Mouse (Mus musculus) forebrain, postnatal 0 days (tissue): ENCODE results near the gene Hoxa6. TPM values are rescaled to one million over a fixed set of nuclear protein-coding genes. Genes with fewer than 3 reads are reported as not detected.
A peak's percentile ranks its signal among the peaks of the same experiment; 100 is the strongest.

Experiments
- ATAC-seq: fragments of 200-750 bp; cut with Nextera tagmentation; 2 replicates; pipeline ENCODE4 v1.8.0; 2017; ENCODE audit warnings: mild to moderate bottlenecking, moderate library complexity
- DNase-seq: peaks from one replicate; pipeline ENCODE4 v3.0.0-alpha.2; 2015
- H3K27ac ChIP-seq: fragments of 300-500 bp; sonication (generic); 2 replicates; pipeline ENCODE4 v1.5.1; 2014; ENCODE audit warnings: low read depth, mild to moderate bottlenecking, antibody characterized with exemption, low read length, moderate library complexity, mixed read lengths
- H3K27me3 ChIP-seq: fragments of 300-500 bp; sonication (generic); 2 replicates; pipeline ENCODE4 v1.6.1; 2014; ENCODE audit warnings: mild to moderate bottlenecking, low read length, mixed read lengths; ENCODE audit not compliant: insufficient read depth
- H3K36me3 ChIP-seq: fragments of 300-500 bp; sonication (generic); 2 replicates; pipeline ENCODE4 v1.6.1; 2014; ENCODE audit warnings: mild to moderate bottlenecking, moderate library complexity; ENCODE audit not compliant: insufficient read depth
- H3K4me1 ChIP-seq: fragments of 300-500 bp; sonication (generic); 2 replicates; pipeline ENCODE4 v1.6.1; 2014; ENCODE audit warnings: antibody characterized with exemption; ENCODE audit not compliant: insufficient read depth
- H3K4me2 ChIP-seq: fragments of 300-500 bp; sonication (generic); 2 replicates; pipeline ENCODE4 v1.6.1; 2014; ENCODE audit warnings: low read depth, mild to moderate bottlenecking, moderate library complexity
- H3K4me3 ChIP-seq: fragments of 300-500 bp; sonication (generic); 2 replicates; pipeline ENCODE4 v1.5.1; 2014; ENCODE audit warnings: low read depth, low read length, mixed read lengths
- H3K9ac ChIP-seq: fragments of 300-500 bp; sonication (generic); 2 replicates; pipeline ENCODE4 v1.6.1; 2014; ENCODE audit warnings: mild to moderate bottlenecking
- H3K9me3 ChIP-seq: fragments of 300-500 bp; sonication (generic); 2 replicates; pipeline ENCODE4 v1.6.1; 2016; ENCODE audit warnings: low read length
- CTCF ChIP-seq: sonication (generic); IDR thresholded peaks from 2 replicates; pipeline ENCODE4 v1.5.1; 2016; ENCODE audit warnings: antibody characterized with exemption, control low read depth, low read depth
- WGBS: fragments of 180-500 bp; shearing (Covaris S2); extraction: QIAGEN DNeasy Blood & Tissue Kit; methylation state at CpG from one replicate; pipeline ENCODE4 v1.1.7; 2014; 5-methylcytosine and 5-hydroxymethylcytosine counted together
- microRNA counts: library from miRNA; unstranded; fragments of <30 nt; microRNA quantifications from one replicate; lab custom pipeline; 2015
- microRNA-seq, 2 experiments: library from miRNA; unstranded; fragments of <30 nt; microRNA quantifications; one replicate each; pipeline ENCODE4; 2016
- polyA plus RNA-seq: library from polyadenylated mRNA; unstranded; fragments of >200 nt; fragmentation: Nextera tagmentation; extraction: Ambion mirVana; gene quantifications from 2 replicates; pipeline ENCODE4 v1.2.1, GENCODE M21; 2015
- total RNA-seq: library from RNA; depleted of rRNA; stranded (reverse); fragments of >200 nt; gene quantifications from 2 replicates; pipeline ENCODE4 v1.2.3, GENCODE M21; 2014; rRNA removed

Hoxa6 gene
- total and polyA plus RNA-seq, 2 experiments from 2014 or later: not detected

- WGBS: 3% methylated on average over 54 of the region's 55 CpGs
Observed at GRCm38 (mm10) chr6:52158276-52159051, 50.1 kb downstream of the Hoxa6 start, which contains the start of gene Hoxa1. TSS of gene Hoxa1 (minus strand) at chr6:52158317.

DNA sequence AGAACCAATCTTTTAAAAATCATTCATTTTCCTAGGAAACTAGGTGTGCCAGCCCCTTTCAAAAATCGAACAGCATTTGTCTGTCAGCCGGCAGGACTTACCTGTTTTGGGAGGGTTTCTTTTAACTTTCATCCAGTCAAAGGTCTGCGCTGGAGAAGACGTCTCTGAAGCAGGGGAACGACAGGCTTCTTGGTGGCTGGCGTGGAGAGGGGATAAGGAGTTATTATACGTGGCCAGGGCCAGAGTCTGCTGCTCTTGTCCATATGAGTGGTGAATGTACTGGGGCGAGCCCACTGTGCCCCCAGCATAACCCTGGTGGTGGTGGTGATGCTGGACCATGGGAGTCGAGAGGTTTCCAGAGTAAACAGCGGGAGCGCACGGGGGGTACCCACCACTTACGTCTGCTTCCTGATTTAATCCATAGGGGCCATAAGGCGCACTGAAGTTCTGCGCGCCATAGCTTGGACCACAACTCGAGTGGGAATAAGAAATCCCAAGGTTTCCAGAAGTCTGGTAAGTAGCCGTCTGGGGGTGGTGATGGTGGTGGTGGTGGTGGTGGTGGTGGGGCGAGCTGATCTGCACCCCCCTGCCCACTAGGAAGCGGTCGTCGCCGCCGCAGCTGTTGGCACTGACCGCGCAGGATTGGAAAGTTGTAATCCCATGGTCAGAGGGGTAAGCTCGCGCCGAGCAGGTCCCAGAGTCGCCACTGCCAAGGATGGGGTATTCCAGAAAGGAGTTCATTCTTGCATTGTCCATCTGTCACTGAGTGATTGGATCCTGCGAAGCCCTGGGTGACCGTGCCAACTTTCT is 50.9 kb downstream of the Hoxa6 start:
- Histone ChIP-seq H3K9me3 (no peaks in the 10 kb centered on the region), H3K4me1 (no peaks in the 10 kb centered on the region; the same call in 1 of the 2 replicates), H3K4me2 (peak overlapping the region; percentile 80), H3K36me3 (no peaks in the 10 kb centered on the region), H3K27me3 (peaks cover 93% of the 10 kb centered on the region), H3K4me3 (peak overlapping the region; percentile 42), H3K27ac (no peak overlapping the region), H3K9ac (no peak overlapping the region)
- DNase-seq: no peak
- TF ChIP-seq CTCF: no peak
- ATAC-seq: no peak
- 3% methylated on average over 32 of the region's 32 CpGs for WGBS

More at GRCm38 (mm10) chr6:52158276-52159051, 50.1 kb downstream of the Hoxa6 start, which contains the start of gene Hoxa1:
- Histone ChIP-seq H3K4me3 (peak within 1 kb of the TSS; percentile 42), H3K9ac (no peak within 1 kb of the TSS), H3K4me2 (peak within 1 kb of the TSS; percentile 80), H3K4me1 (no peaks in the 10 kb centered on the region; the same call in 1 of the 2 replicates), H3K9me3 (no peaks in the 10 kb centered on the region), H3K27ac (no peak within 1 kb of the TSS), H3K36me3 (no peaks in the 10 kb centered on the region), H3K27me3 (peaks cover 93% of the 10 kb centered on the region)
- DNase-seq (no peak), ATAC-seq (peak; percentile 61)
- no peak for TF ChIP-seq CTCF

- DNase-seq: no peak
- Histone ChIP-seq H3K4me1 (no peaks in the 10 kb centered on the region; the same call in 1 of the 2 replicates), H3K36me3 (no peaks in the 10 kb centered on the region), H3K27ac (no peak overlapping the region), H3K9ac (no peak overlapping the region), H3K9me3 (no peaks in the 10 kb centered on the region), H3K4me2 (no peak overlapping the region), H3K4me3 (no peak overlapping the region), H3K27me3 (peaks cover 93% of the 10 kb centered on the region)
- no peak for TF ChIP-seq CTCF
- 1% methylated on average over 20 of the region's 20 CpGs for WGBS
- ATAC-seq: no peak
Observed at GRCm38 (mm10) chr6:52156551-52157200, 51.8 kb downstream of the Hoxa6 start.

MicroRNA genes within 50 kb of the gene (microRNA counts, 519-probe panel; counts per million panel counts)
- 1,211 counts per million, percentile 8 among the panel's probes with 10 or more counts for microRNA mmu-miR-196b (lab: Ali Mortazavi, UCI)

Small RNAs within 50 kb of the gene (microRNA-seq; reads per million reads assigned to microRNA genes)
- 1.9 to 11.3 reads per million in 2 experiments for gene Mir196b

Other genes starting within 250 kb of the Hoxa6 start
- 4.7 and 5.1 TPM in 2 replicates for gene Skap2, start 196.2 kb downstream of the Hoxa6 start, total RNA-seq
- gene Skap2, start 196.2 kb downstream of the Hoxa6 start, polyA plus RNA-seq: 6.2 and 6.6 TPM in 2 replicates
- 0.10 TPM in 1 of 2 replicates, not detected in the other for gene Hoxa1, start 50.4 kb downstream of the Hoxa6 start, total RNA-seq
- not detected in 2 replicates for gene Hoxa1, start 50.4 kb downstream of the Hoxa6 start, polyA plus RNA-seq
- gene Hoxa2, start 43.9 kb downstream of the Hoxa6 start, total RNA-seq: not detected in 2 replicates
- gene Hoxa2, start 43.9 kb downstream of the Hoxa6 start, polyA plus RNA-seq: not detected in 2 replicates
- not detected in 2 replicates for gene 5730596B20Rik, start 31.2 kb downstream of the Hoxa6 start, total RNA-seq
- gene 5730596B20Rik, start 31.2 kb downstream of the Hoxa6 start, polyA plus RNA-seq: not detected in 2 replicates
- not detected in 2 replicates for gene Hoxa4, start 17.0 kb downstream of the Hoxa6 start, total RNA-seq
- gene Hoxa4, start 17.0 kb downstream of the Hoxa6 start, polyA plus RNA-seq: not detected in 2 replicates
- gene Hoxa5, start 4.1 kb downstream of the Hoxa6 start, total RNA-seq: not detected in 2 replicates
- gene Hoxa5, start 4.1 kb downstream of the Hoxa6 start, polyA plus RNA-seq: not detected in 2 replicates
- 0.23 TPM in 1 of 2 replicates, not detected in the other for gene Hoxa3, start 4.6 kb upstream of the Hoxa6 start, total RNA-seq
- not detected in 2 replicates for gene Hoxa3, start 4.6 kb upstream of the Hoxa6 start, polyA plus RNA-seq
- not detected in 2 replicates for gene Gm28308, start 4.6 kb upstream of the Hoxa6 start, total RNA-seq
- not detected in 2 replicates for gene Gm28308, start 4.6 kb upstream of the Hoxa6 start, polyA plus RNA-seq
- not detected in 2 replicates for gene Hoxa7, start 13.1 kb upstream of the Hoxa6 start, total RNA-seq
- not detected in 2 replicates for gene Hoxa7, start 13.1 kb upstream of the Hoxa6 start, polyA plus RNA-seq
- not detected in 2 replicates for gene Hoxa9, start 22.4 kb upstream of the Hoxa6 start, total RNA-seq
- gene Hoxa9, start 22.4 kb upstream of the Hoxa6 start, polyA plus RNA-seq: not detected in 2 replicates
- not detected in 2 replicates for gene Hoxa10, start 32.1 kb upstream of the Hoxa6 start, total RNA-seq
- gene Hoxa10, start 32.1 kb upstream of the Hoxa6 start, polyA plus RNA-seq: not detected in 2 replicates
- gene Hoxa11, start 37.1 kb upstream of the Hoxa6 start, total RNA-seq: not detected in 2 replicates
- not detected in 2 replicates for gene Hoxa11, start 37.1 kb upstream of the Hoxa6 start, polyA plus RNA-seq
- gene Hoxa13, start 52.2 kb upstream of the Hoxa6 start, total RNA-seq: not detected in 2 replicates
- gene Hoxa13, start 52.2 kb upstream of the Hoxa6 start, polyA plus RNA-seq: not detected in 2 replicates
- not detected in 2 replicates for gene Evx1, start 104.8 kb upstream of the Hoxa6 start, total RNA-seq
- gene Evx1, start 104.8 kb upstream of the Hoxa6 start, polyA plus RNA-seq: not detected in 2 replicates